Mouse (Mus musculus): ENCODE data around the gene Gm38392. TPM values are rescaled to one million over a fixed set of nuclear protein-coding genes. Genes with fewer than 3 reads are reported as not detected.
A peak's percentile ranks its signal among the peaks of the same experiment; 100 is the strongest.

Gene Gm38392
- total and polyA plus RNA-seq, 2 experiments from 2014 or later = 0.24 TPM; not detected in 1

DNA sequence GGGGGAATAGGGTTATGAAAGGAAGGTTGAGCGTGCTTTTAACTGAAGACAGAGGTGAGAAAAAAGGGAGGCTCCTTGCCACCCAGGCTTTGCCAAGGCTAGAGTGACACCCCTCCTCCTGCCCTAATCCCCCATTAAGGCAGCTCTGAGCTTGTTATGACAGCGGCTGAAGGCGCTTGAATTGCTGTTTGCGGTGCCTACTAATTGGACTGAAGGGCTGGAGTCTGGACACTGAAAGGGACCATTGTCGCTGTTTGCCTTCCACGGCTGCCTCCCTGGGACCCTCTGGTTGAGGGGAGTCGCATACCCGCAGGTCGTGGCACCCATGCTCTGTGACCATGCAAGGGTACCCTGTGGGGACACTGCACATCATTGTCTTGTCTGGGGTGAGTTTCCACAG lies 67.1 kb downstream of the Gm38392 start:
- peak overlapping the region; percentile 66 for H3K4me2 ChIP-seq (ENCODE audit: low read depth, low read length)
- H3K4me3 ChIP-seq (ENCODE audit: low read length) = 0 out of 2 replicates have a peak overlapping the region, but pooled peaks have one; percentile 16
- WGBS = 8% methylated on average over 9 of the region's 9 CpGs
- peaks cover 34% of the 10 kb centered on the region for H3K4me1 ChIP-seq (ENCODE audit: insufficient read depth, low read length)
- H3K9me3 ChIP-seq (ENCODE audit: low read length) = no peaks in the 10 kb centered on the region
- H3K27me3 ChIP-seq (ENCODE audit: insufficient read depth, low read length) = no peaks in the 10 kb centered on the region
- TF ChIP-seq CTCF (IDR thresholded peaks at IDR 0.05; ENCODE audit: low read depth) = no peak
- peak overlapping the region; percentile 50 for H3K9ac ChIP-seq (replicated peaks; ENCODE audit: low read length)
- ATAC-seq = no peak
- peak overlapping the region; percentile 93 for H3K27ac ChIP-seq
- peaks cover 33% of the 10 kb centered on the region; the same call in 1 of the 2 replicates for H3K36me3 ChIP-seq (ENCODE audit: insufficient read depth, low read length)
- DNase-seq (ENCODE audit: low spot score) = no peak

DNA sequence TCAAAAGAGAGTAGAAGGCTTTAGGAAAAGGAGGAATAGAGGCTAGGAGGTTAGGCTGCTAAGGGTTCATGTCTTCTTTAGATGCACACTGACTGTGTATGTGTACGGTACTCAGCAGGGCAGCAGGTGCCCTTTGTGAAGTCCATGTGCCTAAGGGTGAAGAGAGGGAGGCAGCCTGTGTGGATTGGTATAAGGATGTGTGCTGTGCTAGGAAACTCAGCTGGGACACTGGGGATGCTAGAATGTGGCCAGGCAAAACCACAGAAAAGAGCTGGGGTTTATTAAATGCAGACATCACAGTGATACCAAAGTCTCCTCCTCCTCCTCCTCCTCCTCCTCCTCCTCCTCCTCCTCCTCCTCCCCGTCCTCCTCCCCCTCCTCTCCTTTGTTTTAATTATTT lies 69.3 kb downstream of the Gm38392 start:
- peaks cover 37% of the 10 kb centered on the region for H3K4me1 ChIP-seq (ENCODE audit: insufficient read depth, low read length)
- no peak for TF ChIP-seq CTCF (IDR thresholded peaks at IDR 0.05; ENCODE audit: low read depth)
- peaks cover 11% of the 10 kb centered on the region; the same call in 1 of the 2 replicates for H3K36me3 ChIP-seq (ENCODE audit: insufficient read depth, low read length)
- peak overlapping the region; percentile 93 for H3K27ac ChIP-seq
- ATAC-seq (no peak), DNase-seq (ENCODE audit: low spot score) (no peak)
- peak overlapping the region; percentile 66 for H3K4me2 ChIP-seq (ENCODE audit: low read depth, low read length)
- no peaks in the 10 kb centered on the region for H3K9me3 ChIP-seq (ENCODE audit: low read length)
- H3K27me3 ChIP-seq (ENCODE audit: insufficient read depth, low read length) = no peaks in the 10 kb centered on the region
- peak overlapping the region; percentile 66 for H3K4me3 ChIP-seq (ENCODE audit: low read length)
- peak overlapping the region; percentile 88 for H3K9ac ChIP-seq (replicated peaks; ENCODE audit: low read length)
- WGBS = 13% methylated on average over 1 of the region's 2 CpGs

DNA sequence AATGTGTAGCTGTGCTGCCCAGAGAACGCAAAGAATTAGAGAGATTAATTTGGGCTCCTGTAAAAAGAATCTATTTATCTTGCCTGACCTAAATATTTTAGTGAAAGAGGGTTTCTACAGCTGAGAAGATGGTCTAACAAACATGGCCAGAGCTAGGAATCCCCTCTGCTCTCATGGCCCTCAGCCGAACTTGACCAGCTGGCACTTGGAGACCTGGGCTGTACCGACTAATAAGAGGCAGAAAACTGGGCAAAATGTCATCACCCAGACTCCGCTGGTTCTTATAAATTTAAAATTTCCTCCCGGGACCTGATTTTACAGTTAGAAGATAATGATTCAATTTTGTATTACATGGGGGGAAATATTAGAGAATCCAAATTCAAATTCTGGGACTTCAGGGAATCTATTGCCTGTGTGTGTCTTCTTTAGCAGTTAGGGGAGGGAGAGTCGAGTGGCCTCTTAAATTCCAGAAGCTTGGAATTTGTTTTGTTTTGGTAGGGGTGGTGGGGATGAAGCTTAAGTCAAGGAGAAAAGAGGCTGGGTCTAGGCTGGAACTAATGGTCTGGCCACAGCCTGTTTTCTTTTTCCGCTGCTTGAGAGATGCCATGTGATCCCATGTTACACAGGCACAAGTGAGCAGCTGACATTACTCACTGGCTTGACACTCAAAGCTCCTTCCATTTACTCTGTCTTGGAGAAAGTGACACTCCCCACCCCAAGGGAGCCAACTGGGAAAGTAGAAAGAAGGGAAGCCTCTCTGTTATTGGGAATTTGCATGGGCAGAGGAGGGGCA lies 70.3 kb downstream of the Gm38392 start:
- peaks cover 11% of the 10 kb centered on the region; the same call in 1 of the 2 replicates for H3K36me3 ChIP-seq (ENCODE audit: insufficient read depth, low read length)
- peaks cover 39% of the 10 kb centered on the region for H3K4me1 ChIP-seq (ENCODE audit: insufficient read depth, low read length)
- H3K4me3 ChIP-seq (ENCODE audit: low read length) = peak overlapping the region; percentile 66
- H3K9me3 ChIP-seq (ENCODE audit: low read length) = no peaks in the 10 kb centered on the region
- H3K9ac ChIP-seq (replicated peaks; ENCODE audit: low read length) = peak overlapping the region; percentile 88
- 4% methylated on average over 7 of the region's 7 CpGs for WGBS
- H3K27me3 ChIP-seq (ENCODE audit: insufficient read depth, low read length) = 0 out of 2 replicates have a peak, but pooled peaks cover 4% of the 10 kb centered on the region
- ATAC-seq (no peak), DNase-seq (ENCODE audit: low spot score) (peak; percentile 67)
- H3K4me2 ChIP-seq (ENCODE audit: low read depth, low read length) = peak overlapping the region; percentile 66
- no peak for TF ChIP-seq CTCF (IDR thresholded peaks at IDR 0.05; ENCODE audit: low read depth)
- peak overlapping the region; percentile 93 for H3K27ac ChIP-seq

DNA sequence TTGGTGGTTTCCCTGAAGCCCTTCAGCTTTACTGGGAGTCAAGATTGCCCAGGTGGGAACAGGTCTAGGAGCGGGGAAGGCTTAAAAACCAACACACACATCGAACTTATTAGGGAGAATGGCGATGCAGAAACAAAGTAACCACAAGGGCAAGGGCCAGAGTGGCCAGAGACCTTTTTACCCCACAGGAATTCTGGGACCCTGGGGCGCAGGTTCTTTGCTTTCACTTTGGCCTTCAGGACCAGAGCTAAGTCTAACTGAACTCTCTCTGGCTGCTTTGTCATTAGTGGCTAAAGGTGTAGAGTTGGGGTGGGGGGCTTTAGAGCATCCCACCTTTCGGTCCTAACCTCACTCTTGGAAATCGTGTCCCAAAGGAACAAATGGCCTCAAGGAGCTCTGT lies 70.9 kb downstream of the Gm38392 start:
- no peak for DNase-seq (ENCODE audit: low spot score)
- 8% methylated on average over 6 of the region's 6 CpGs for WGBS
- H3K4me1 ChIP-seq (ENCODE audit: insufficient read depth, low read length) = peaks cover 32% of the 10 kb centered on the region

DNA sequence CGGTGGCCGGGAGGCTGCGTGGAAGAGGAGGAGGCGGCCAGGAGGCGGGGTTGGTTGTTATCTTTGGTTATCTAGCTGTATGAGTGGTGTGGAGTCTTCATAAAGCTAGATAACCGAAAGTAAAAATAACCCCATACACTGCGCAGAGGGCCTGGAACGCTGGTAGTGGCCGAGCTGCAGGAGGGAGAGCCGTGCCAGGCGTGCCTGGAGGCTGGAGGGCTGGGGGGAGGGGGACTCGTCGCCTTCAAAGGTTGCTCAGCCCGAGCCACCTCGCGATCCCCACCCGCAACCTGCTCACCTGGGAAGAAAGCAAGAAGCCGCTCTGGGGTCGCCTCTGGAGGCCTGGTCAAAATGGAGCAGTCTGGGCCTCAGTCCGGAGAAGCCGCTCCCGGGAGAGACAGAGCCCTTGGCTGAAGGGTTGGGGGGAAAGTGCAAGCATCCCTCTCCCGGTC lies 71.4 kb downstream of the Gm38392 start:
- Histone ChIP-seq H3K4me3 (ENCODE audit: low read length) (peak overlapping the region; percentile 66), H3K36me3 (ENCODE audit: insufficient read depth, low read length) (peaks cover 4% of the 10 kb centered on the region; the same call in 1 of the 2 replicates), H3K27ac (peak overlapping the region; percentile 93), H3K4me1 (ENCODE audit: insufficient read depth, low read length) (peaks cover 29% of the 10 kb centered on the region; the same call in 1 of the 2 replicates), H3K9me3 (ENCODE audit: low read length) (no peaks in the 10 kb centered on the region), H3K9ac (replicated peaks; ENCODE audit: low read length) (peak overlapping the region; percentile 88), H3K27me3 (ENCODE audit: insufficient read depth, low read length) (0 out of 2 replicates have a peak, but pooled peaks cover 4% of the 10 kb centered on the region), H3K4me2 (ENCODE audit: low read depth, low read length) (peak overlapping the region; percentile 66)
- ATAC-seq = no peak
- TF ChIP-seq CTCF (IDR thresholded peaks at IDR 0.05; ENCODE audit: low read depth) = no peak
- peak; percentile 44 for DNase-seq (ENCODE audit: low spot score)
- WGBS = 2% methylated on average over 23 of the region's 23 CpGs

More for the DNA sequence above, 70.9 kb downstream of the Gm38392 start:
- peak overlapping the region; percentile 93 for H3K27ac ChIP-seq
- H3K4me2 ChIP-seq (ENCODE audit: low read depth, low read length) = peak overlapping the region; percentile 66
- TF ChIP-seq CTCF (IDR thresholded peaks at IDR 0.05; ENCODE audit: low read depth) = no peak
- H3K9me3 ChIP-seq (ENCODE audit: low read length) = no peaks in the 10 kb centered on the region
- peaks cover 6% of the 10 kb centered on the region; the same call in 1 of the 2 replicates for H3K36me3 ChIP-seq (ENCODE audit: insufficient read depth, low read length)
- 0 out of 2 replicates have a peak, but pooled peaks cover 4% of the 10 kb centered on the region for H3K27me3 ChIP-seq (ENCODE audit: insufficient read depth, low read length)
- ATAC-seq = no peak
- H3K4me3 ChIP-seq (ENCODE audit: low read length) = peak overlapping the region; percentile 66
- peak overlapping the region; percentile 88 for H3K9ac ChIP-seq (replicated peaks; ENCODE audit: low read length)

DNA sequence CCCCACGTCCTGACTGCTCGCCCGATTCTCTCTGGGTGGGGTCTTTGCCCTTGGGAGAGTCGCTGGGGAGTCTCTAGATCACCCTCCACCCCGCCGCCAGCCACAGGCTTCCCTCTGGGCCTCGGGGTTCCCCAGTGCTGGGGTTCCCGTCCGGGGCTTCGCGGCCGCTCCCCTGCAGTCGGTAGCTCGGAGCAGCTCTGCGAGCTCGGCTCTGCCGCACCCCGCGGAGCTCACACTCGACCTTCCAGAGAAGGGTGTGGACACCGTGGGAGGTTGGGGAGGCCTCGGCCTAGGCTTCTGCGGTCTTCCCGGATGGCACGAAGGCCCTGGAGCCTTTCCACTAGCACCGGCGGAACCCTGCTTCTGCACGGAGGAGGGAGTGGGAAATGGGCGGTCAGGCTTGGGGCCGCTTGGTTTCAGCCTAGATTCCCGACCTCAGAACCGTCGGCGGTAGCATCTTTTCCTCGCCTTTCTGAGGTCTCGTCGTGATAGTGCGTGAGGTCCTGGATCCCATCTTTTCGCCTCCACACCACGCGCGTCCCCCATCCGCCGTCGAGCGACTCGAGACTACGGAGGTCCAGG lies 71.9 kb downstream of the Gm38392 start:
- H3K4me2 ChIP-seq (ENCODE audit: low read depth, low read length) = peak overlapping the region; percentile 66
- TF ChIP-seq CTCF (IDR thresholded peaks at IDR 0.05; ENCODE audit: low read depth) = no peak
- H3K4me3 ChIP-seq (ENCODE audit: low read length) = peak overlapping the region; percentile 66
- 2% methylated on average over 48 of the region's 48 CpGs for WGBS
- H3K9me3 ChIP-seq (ENCODE audit: low read length) = no peaks in the 10 kb centered on the region
- peaks cover 28% of the 10 kb centered on the region; the same call in 1 of the 2 replicates for H3K4me1 ChIP-seq (ENCODE audit: insufficient read depth, low read length)
- peak; percentile 40 for DNase-seq (ENCODE audit: low spot score)
- H3K9ac ChIP-seq (replicated peaks; ENCODE audit: low read length) = peak overlapping the region; percentile 88
- 0 out of 2 replicates have a peak, but pooled peaks cover 4% of the 10 kb centered on the region for H3K27me3 ChIP-seq (ENCODE audit: insufficient read depth, low read length)
- H3K36me3 ChIP-seq (ENCODE audit: insufficient read depth, low read length) = peaks cover 2% of the 10 kb centered on the region; the same call in 1 of the 2 replicates
- H3K27ac ChIP-seq = peak overlapping the region; percentile 93
- no peak for ATAC-seq
